Mouse (Mus musculus) heart, embryonic 11.5 days (tissue): ENCODE data around the gene Hcn1. TPM values are rescaled to one million over a fixed set of nuclear protein-coding genes. Genes with fewer than 3 reads are reported as not detected.

Experiments
- ATAC-seq: fragments of 200-750 bp; cut with Nextera tagmentation; replicated peaks from 2 replicates; pipeline ENCODE4 v1.8.0; 2017; ENCODE audit warnings: moderate library complexity; ENCODE audit not compliant: insufficient number of reproducible peaks, low FRiP score, low TSS enrichment
- H3K27ac ChIP-seq: fragments of 300-500 bp; sonication (generic); 2 replicates; pipeline ENCODE4 v1.5.1; 2014; ENCODE audit warnings: mild to moderate bottlenecking, low read depth, low read length
- H3K27me3 ChIP-seq: fragments of 300-500 bp; sonication (generic); 2 replicates; pipeline ENCODE4 v1.6.1; 2014; ENCODE audit warnings: mild to moderate bottlenecking, low read length, mixed read lengths; ENCODE audit not compliant: control insufficient read depth, insufficient read depth
- H3K36me3 ChIP-seq: fragments of 300-500 bp; sonication (generic); 2 replicates; pipeline ENCODE4 v1.6.1; 2014; ENCODE audit warnings: mild to moderate bottlenecking, low read length, moderate library complexity, mixed read lengths; ENCODE audit not compliant: control insufficient read depth, insufficient read depth
- H3K4me1 ChIP-seq: fragments of 300-500 bp; sonication (generic); 2 replicates; pipeline ENCODE4 v1.6.1; 2014; ENCODE audit warnings: low read length; ENCODE audit not compliant: control insufficient read depth, insufficient read depth
- H3K4me2 ChIP-seq: fragments of 300-500 bp; sonication (generic); 2 replicates; pipeline ENCODE4 v1.6.1; 2014; ENCODE audit warnings: mild to moderate bottlenecking, moderate library complexity
- H3K4me3 ChIP-seq: fragments of 300-500 bp; sonication (generic); 2 replicates; pipeline ENCODE4 v1.5.1; 2014; ENCODE audit warnings: low read depth, low read length
- H3K9ac ChIP-seq: fragments of 300-500 bp; sonication (generic); 2 replicates; pipeline ENCODE4 v1.6.1; 2014; ENCODE audit warnings: mild to moderate bottlenecking, low read depth, low read length, moderate library complexity
- H3K9me3 ChIP-seq: fragments of 300-500 bp; sonication (generic); replicated peaks from 2 replicates; pipeline ENCODE4 v1.6.1; 2016; ENCODE audit warnings: low read length; ENCODE audit not compliant: control insufficient read depth
- WGBS: fragments of 180-500 bp; shearing (Covaris S2); extraction: QIAGEN DNeasy Blood & Tissue Kit; methylation state at CpG from one replicate; pipeline ENCODE4 v1.1.7; 2014; ENCODE audit not compliant: insufficient replicate concordance; 5-methylcytosine and 5-hydroxymethylcytosine counted together
- polyA plus RNA-seq: library from polyadenylated mRNA; unstranded; fragments of >200 nt; fragmentation: Nextera tagmentation; extraction: Ambion mirVana; gene quantifications from 2 replicates; pipeline ENCODE4 v1.2.1, GENCODE M21; 2014

Gene Hcn1
- polyA plus RNA-seq, 1 experiment from 2014 or later: 0.24 TPM

- Histone ChIP-seq H3K9me3 (no peaks in the 10 kb centered on the region), H3K27me3 (peaks cover 12% of the 10 kb centered on the region), H3K4me1 (peaks cover 7% of the 10 kb centered on the region; the same call in 1 of the 2 replicates), H3K27ac (no peak overlapping the region), H3K9ac (no peak overlapping the region), H3K36me3 (no peaks in the 10 kb centered on the region), H3K4me3 (no peak overlapping the region), H3K4me2 (peak overlapping the region; percentile 98)
- 34% methylated on average over 7 of the region's 7 CpGs for WGBS
- ATAC-seq: no peak
Measured at GRCm38 (mm10) chr13:117604073-117604472, 2.0 kb downstream of the Hcn1 start.

GRCm38 (mm10) chr13:117604971-117605750, 3.0 kb downstream of the Hcn1 start:
- H3K9me3 ChIP-seq: no peaks in the 10 kb centered on the region
- H3K27me3 ChIP-seq: peaks cover 12% of the 10 kb centered on the region
- no peak overlapping the region for H3K4me3 ChIP-seq
- ATAC-seq: no peak
- no peak overlapping the region for H3K4me2 ChIP-seq
- peaks cover 7% of the 10 kb centered on the region; the same call in 1 of the 2 replicates for H3K4me1 ChIP-seq
- H3K9ac ChIP-seq: no peak overlapping the region
- no peak overlapping the region for H3K27ac ChIP-seq
- H3K36me3 ChIP-seq: no peaks in the 10 kb centered on the region
- 78% methylated on average over 5 of the region's 5 CpGs for WGBS

DNA sequence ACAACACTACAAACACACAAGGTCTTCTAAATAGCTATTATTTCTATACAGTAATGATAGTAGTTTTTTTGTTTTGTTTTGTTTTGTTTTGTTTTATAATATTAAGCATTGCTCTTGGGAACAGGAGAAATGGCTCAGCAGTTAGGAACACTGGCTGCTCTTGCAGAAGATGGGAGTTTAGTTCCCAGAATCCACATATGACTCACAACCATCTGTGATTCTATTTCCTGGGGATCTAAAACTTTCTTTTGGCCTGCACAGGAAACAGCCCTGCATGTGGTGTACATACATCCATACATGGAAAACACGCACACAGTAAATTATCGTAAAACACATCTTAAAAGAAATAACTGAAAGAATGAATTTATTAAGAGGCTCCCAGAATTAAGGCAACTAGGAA, 9.8 kb downstream of the Hcn1 start:
- no peaks in the 10 kb centered on the region for H3K4me1 ChIP-seq
- H3K4me2 ChIP-seq: no peak overlapping the region
- ATAC-seq: no peak
- no peak overlapping the region for H3K27ac ChIP-seq
- H3K9ac ChIP-seq: no peak overlapping the region
- H3K27me3 ChIP-seq: no peaks in the 10 kb centered on the region
- H3K36me3 ChIP-seq: no peaks in the 10 kb centered on the region
- no peak overlapping the region for H3K4me3 ChIP-seq
- 84% methylated on average over 2 of the region's 2 CpGs for WGBS
- H3K9me3 ChIP-seq: no peaks in the 10 kb centered on the region

DNA sequence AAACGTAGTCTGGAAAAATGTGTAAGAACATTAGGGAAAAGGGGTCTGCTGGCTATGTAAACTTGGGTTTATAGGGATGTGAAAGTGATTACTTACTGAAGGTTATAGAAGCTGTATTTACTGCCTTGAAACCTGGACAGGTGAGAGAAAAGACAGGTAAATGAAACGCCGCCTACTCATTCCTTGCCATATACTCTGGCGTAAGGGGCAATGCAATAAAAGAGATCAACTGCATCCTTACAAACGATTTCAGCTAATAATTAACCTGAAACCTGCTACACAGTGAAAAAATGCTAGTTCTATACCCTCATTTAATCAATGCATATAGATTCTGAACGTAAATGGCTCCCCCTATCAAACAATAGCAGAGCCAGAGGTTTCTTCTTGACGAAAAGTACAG, 17.4 kb downstream of the Hcn1 start:
- H3K4me2 ChIP-seq: no peak overlapping the region
- no peak overlapping the region for H3K4me3 ChIP-seq
- no peak overlapping the region for H3K9ac ChIP-seq
- no peaks in the 10 kb centered on the region for H3K36me3 ChIP-seq
- WGBS: 85% methylated on average over 7 of the region's 7 CpGs
- no peaks in the 10 kb centered on the region for H3K9me3 ChIP-seq
- no peaks in the 10 kb centered on the region for H3K27me3 ChIP-seq
- ATAC-seq: no peak
- H3K4me1 ChIP-seq: no peaks in the 10 kb centered on the region
- no peak overlapping the region for H3K27ac ChIP-seq

- no peaks in the 10 kb centered on the region for H3K4me1 ChIP-seq
- no peak overlapping the region for H3K4me2 ChIP-seq
- H3K36me3 ChIP-seq: no peaks in the 10 kb centered on the region
- H3K9ac ChIP-seq: no peak overlapping the region
- no peak for ATAC-seq
- no peak overlapping the region for H3K27ac ChIP-seq
- H3K4me3 ChIP-seq: no peak overlapping the region
- H3K27me3 ChIP-seq: no peaks in the 10 kb centered on the region
- 70% methylated on average over 2 of the region's 2 CpGs for WGBS
- no peaks in the 10 kb centered on the region for H3K9me3 ChIP-seq
Measured at GRCm38 (mm10) chr13:117657501-117657900, 55.4 kb downstream of the Hcn1 start.

- ATAC-seq: no peak
- Histone ChIP-seq H3K27me3 (no peaks in the 10 kb centered on the region), H3K36me3 (no peaks in the 10 kb centered on the region), H3K4me2 (no peak overlapping the region), H3K9ac (no peak overlapping the region), H3K4me3 (no peak overlapping the region), H3K9me3 (no peaks in the 10 kb centered on the region), H3K4me1 (no peaks in the 10 kb centered on the region), H3K27ac (no peak overlapping the region)
- 79% methylated on average over 17 of the region's 17 CpGs for WGBS
Measured at GRCm38 (mm10) chr13:117658414-117659175, 56.5 kb downstream of the Hcn1 start.

DNA sequence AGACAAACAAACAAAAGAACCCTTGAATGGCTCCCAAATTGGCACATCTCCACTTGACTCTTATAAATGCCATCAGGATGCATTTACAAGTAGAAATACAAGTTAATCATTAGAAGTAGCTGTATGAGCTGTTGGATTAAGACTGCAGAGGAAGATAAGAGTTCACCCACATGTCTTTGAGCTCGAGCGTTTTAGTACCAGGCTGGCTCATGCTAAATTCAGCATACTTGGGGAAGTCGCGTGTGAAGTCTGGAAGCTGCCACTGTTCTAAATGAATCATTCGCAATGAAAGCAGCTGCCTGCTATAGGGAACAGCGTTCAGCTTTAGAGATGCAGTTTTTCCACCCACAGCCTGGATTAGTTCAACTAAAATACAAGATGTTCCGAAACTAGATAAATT, 57.4 kb downstream of the Hcn1 start:
- WGBS: 52% methylated on average over 7 of the region's 7 CpGs
- Histone ChIP-seq H3K27ac (no peak overlapping the region), H3K36me3 (no peaks in the 10 kb centered on the region), H3K4me2 (no peak overlapping the region), H3K27me3 (no peaks in the 10 kb centered on the region), H3K4me3 (no peak overlapping the region), H3K9ac (no peak overlapping the region), H3K9me3 (no peaks in the 10 kb centered on the region), H3K4me1 (no peaks in the 10 kb centered on the region)
- ATAC-seq: no peak

GRCm38 (mm10) chr13:117662661-117663060, 60.5 kb downstream of the Hcn1 start:
- no peak overlapping the region for H3K27ac ChIP-seq
- H3K9me3 ChIP-seq: no peaks in the 10 kb centered on the region
- H3K4me3 ChIP-seq: no peak overlapping the region
- ATAC-seq: no peak
- no peak overlapping the region for H3K9ac ChIP-seq
- H3K4me1 ChIP-seq: no peaks in the 10 kb centered on the region
- H3K4me2 ChIP-seq: no peak overlapping the region
- H3K36me3 ChIP-seq: no peaks in the 10 kb centered on the region
- WGBS: 69% methylated on average over 3 of the region's 3 CpGs
- no peaks in the 10 kb centered on the region for H3K27me3 ChIP-seq
